Mouse (Mus musculus) mouse embryonic stem cell (cell line): ENCODE measurements around the gene Ssbp3.

Experiments
- in situ Hi-C, 2 experiments: fragments of 300-500 bp; cut with MboI; formaldehyde crosslinking; loops; 1 replicate in 1 of 2; 3 replicates in 1 of 2; pipeline ENCODE4 v1.14.3; 2019 to 2020; ENCODE audit warnings: low sequenced_read_pairs in 2 of 2, low pct_unique_long_range_greater_than_20kb in 1 of 2, mixed read lengths in 1 of 2; ENCODE audit not compliant: unreplicated experiment in 1 of 2

Ssbp3 gene

DNA sequence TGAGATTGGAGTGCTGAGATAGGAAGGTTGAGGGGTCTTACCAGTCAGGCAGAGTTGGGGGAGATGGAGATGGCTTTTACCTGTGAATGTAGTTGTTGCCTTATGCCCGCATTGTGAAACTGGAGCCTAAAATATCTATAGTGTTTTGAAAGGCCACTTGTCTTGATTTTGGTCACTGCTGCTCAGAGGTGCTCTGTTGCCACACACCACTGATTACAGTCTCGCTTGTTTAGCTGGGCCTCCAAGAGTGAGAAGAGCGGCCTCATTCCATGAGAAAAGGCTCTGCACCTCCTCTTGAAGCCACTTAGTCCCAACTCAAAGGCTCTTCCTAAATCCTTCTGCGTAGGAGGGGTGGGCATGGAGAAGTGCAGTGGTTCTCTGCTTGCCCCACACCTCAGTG is 40.3 kb downstream of the Ssbp3 start:
- in situ Hi-C loops: no loop called here

DNA sequence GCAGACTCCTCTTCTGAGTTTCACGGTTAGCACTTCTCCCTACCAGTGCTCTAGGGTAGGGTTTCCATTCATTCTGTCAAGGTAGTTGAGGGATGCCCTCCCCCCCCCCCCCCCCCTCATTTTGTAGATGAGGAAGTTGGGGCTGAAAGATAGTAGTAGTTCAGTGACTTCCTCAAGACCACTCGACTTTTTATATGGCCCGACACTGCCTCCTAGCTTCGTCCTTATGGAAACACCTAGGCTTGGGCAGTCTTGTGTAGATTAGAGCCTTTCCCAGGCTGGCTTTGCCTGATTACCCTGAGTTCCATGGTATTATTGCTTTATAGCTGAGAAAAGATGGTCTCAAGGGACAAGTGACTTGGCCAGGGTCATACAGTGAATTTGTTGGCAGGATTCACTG is 41.0 kb downstream of the Ssbp3 start:
- in situ Hi-C loops: no loop called here

DNA sequence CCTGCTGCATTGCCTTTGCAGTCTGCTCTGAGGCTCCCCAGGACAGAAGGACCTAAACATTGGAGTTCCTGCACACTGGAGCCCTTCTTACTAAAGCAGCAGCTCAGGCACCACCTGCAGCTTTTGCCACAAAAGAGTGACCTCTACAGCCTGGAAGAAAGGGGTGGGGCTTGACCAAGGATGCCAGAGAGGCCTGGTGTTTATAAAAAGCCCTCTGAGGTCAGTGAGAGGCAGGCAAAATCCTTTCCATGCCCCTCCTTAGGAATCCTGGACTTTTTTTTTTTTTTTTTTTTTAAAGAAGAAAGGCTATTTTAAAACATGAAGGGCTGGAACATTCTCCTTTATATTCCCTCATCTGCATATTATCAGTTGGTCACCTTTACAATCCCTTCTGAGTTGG is 42.7 kb downstream of the Ssbp3 start:
- in situ Hi-C loops: no loop called here

DNA sequence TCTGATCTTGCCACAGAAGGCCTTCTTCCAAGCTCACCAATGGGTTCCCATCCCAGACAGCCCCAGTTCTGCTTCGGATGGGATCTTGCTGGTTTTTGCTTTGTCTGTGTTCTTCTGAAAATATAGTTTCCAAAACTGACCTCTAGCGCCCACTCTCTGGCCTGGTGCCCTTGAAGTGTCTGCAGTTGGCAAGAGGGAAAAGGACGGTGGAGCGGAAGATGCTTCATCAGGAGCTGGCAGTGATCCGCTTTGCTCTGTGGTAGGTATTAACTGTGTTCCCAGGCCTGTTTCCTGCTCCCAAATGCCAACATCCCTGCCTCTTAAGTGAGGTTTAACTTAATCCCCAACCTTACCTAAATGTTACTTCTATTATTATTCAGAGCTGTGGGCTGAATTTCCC is 43.3 kb downstream of the Ssbp3 start:
- in situ Hi-C loops: no loop called here

DNA sequence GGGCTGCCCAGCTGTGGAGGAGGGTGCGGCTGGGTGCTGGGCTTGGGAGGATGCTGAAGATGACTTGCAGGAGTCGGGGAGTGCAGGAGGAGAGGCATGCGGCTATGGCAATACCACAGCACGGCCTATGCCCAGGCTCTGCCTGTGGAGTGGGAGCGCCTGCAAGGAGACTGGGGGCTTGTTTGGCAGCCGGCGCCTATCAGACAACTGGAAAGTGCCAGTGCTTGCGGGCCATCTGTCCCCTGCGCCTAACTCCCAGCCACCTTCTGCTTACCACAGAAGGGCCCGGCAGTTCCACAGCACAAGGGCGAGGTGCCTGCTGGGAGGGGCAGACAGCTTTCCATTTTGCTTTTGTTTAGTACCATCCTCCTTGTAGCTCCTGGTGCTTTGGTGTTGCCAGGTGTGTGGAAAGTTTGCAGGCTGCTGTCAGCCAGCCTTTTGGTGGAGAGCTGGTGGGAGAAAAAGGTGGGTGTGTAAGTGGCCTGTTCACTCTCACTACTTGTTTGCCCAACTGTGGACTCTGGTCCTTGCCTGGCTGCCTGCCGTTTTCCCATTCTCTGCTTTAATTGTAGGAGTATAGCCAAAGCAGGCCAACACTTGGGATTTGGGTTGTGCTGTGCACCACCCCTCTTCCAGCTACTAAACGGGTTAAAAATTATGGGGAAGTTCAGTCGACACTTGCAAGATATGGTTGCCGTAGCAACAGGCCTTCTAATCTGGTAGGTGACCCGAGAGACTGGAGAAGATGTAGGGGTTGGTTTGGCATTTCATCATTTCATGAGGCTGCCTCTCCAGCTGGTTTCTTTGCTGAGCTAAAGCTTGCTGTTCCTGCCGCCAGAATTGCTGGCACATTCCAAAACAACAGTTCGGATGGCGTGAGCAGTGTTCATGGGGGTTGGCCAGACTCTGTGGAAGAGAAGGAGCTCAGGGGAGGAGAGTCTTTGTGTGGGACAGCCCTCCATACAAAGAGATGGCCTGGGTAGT is 45.5 kb downstream of the Ssbp3 start:
- in situ Hi-C loops: no loop called here

DNA sequence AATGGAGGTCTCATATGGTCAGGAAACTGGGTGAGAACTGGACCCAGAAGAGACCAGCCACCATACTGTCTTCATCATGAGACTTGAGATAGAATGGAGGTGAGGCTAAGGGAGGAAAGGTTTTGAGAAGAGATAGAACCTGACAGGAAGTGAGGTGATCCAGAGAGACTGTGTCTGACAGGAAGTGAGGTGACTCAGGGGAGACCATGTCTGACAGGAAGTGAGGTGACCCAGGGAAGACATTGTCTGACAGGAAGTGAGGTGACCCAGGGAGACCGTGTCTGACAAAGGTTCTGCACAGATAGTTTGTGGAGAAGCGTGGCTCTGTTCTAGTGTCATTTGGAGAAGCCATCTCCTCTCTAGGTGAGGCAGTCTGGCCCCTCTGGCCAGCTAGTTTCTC is 47.6 kb downstream of the Ssbp3 start:
- in situ Hi-C loops: no loop called here

DNA sequence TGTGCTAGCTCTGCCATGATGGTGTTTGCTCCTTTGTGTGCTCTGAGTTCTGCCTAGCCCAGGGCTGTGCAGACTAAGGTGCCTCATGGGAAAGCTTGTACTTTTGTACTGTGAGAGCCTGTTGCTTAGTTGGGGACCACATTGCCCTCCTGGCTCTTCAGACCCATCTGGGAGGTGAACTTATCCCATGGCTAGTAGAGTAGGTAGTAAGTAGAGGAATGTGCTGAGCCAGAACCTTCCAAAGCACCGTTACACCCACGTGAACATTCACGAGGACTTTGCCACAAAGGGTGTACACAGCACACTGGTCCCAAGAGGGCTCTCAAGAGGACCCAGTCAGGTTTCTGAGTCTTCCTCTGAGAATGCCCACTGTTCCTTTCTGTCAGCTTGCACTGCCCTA is 48.1 kb downstream of the Ssbp3 start:
- in situ Hi-C loops: no loop called here

DNA sequence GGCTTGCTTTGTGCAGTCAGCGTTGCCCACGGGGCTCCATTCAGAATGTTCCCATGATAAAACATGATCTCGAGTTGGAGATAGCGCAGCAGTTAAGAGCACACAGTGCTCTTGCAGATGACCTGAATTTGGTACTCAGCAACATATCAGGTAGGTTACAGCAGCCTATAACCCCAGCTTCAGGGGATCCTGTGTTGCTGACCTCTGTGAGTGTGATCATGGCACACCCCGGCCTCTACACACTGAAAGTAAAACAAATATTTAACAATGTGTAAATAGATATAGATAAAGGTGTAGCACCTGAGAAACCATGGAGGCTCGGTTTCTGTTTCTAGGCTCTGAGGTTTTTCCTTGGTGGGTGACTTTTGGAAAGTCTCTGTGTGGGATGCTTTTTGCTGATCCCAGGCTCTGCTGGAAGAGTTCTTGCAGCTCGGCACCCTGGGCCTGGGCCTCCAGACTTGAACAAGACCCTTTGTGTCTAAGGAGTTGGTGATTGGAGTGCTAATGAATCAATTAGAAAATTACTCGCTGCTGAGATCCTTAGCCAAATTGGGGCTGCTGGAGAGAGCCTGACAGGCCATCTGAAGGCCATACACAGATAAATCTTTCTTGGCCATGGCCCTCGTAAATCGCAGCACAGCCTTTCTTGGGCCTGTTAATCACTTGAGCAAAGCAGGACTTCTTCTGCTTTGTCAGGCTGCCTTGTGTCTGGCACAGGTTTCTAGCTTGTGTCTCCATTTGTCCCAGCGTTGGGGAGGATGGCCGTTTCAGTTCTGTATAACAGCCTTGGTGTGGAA is 49.2 kb downstream of the Ssbp3 start:
- in situ Hi-C loops: no loop called here

DNA sequence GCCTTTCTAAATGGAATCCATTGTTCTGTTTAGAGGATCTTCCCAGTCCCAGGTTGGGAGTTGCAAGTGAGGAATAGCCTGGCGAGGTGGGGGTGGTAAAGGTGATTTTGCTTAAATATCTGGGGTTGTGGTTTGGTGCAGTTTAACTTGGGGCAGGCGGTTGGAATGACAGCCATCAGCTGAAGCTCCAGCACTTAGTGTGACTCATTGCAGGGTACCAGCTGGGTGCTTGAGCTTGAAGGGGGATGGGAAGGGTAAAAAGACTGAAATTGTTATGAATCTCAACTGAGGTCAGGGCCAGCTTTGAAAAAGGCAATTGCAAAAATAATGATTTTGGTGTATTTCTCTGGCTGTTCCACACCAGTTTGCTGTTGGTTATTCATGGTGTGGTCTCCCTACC is 50.0 kb downstream of the Ssbp3 start:
- in situ Hi-C loops: no loop called here

DNA sequence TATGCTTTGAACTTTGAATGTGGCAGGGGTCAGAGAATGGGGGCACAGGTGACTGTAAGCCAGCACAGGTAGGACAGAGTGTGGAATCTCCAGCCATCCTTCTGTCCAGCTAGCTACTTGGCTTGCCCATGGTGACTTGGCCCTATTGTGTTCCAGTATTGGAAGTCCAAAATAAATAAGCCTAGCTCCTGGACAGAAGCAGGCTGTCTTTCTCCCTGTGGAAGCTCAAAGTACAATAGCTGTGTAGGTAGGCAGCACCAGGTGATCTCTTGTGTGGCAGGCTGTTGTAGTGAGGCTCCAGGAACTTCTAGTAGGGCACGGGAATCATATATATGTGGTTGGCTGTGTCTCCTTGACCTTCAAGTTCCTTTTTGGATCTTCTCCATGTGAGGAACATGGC is 50.8 kb downstream of the Ssbp3 start:
- in situ Hi-C loops: no loop called here

DNA sequence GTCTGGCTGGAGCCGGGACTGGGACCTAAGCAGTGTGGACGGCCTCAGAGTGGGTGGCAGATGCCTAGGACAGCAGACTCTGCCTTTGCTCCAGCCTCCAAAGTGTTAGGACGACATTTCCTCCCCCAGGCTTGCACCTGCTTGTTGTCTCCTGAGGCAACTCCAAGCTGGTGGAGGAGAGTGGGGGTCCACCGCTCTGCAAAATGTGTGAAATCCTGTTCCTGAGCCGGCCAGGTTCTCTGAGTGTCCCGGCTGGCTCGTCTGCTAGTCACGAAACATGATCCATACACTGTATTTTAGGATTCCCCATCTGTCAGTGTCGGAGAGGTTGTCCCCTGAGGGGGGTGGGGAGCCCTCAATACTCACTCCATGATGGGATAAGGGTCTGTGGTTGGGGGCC is 53.9 kb downstream of the Ssbp3 start:
- in situ Hi-C loops: no loop called here

DNA sequence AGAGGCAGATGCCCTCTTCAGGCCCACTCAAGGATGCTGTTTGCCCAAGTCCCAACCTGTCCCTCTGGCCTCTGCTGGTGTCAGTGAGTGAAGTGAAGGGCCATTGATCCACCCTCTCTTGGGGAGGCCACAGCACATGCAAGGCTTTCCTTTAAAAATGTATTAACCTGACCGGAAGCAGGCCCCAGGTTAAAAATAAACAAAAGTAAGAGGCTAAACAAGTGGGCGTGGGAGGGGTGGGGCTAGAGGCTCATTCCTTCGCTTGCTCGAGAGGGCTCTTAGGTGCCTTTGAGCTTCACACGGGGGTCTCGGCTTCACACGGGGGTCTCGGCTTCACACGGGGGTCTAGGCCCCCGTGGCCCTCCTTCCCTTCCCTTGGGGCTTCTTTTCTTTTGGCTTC is 54.5 kb downstream of the Ssbp3 start:
- in situ Hi-C loops: no loop called here

DNA sequence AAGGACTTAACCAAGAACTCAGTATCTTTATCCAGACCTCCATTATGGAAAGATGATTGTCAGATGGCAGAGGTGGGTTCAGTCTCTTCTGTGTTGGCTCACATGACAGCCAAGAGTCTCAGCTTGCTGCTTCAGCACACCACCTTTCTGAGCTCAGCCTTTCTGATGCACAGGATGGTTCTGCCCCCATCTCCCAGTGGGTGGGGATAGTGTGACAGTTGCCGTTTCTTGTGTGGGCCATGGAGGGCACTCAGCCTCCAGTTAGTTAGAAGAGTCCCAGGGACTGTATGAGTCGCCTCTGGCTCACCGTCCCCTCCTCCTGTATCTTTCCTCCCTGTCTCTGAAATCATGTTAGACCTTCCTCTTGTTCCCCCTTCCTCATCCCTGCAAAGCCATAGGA is 55.9 kb downstream of the Ssbp3 start:
- in situ Hi-C loops: no loop called here

DNA sequence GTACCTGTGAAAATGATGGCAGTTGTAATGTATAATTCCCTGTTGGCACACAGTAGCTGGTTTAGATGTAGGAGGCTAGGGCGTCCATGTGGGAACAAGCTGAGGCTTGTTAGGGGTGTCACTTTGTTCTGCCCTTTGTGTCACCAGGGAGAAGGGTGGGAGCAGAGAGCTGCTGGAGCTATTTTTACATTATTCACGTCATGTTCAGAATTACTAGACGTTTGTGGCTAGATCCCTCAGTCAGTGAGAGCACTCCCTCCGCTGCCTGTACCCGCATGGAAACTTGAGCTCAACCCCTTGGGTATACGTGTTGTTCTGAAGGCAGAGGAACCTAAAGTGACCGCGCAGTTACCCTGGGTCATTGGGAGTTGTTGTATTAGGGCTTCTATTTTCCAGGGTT is 58.4 kb downstream of the Ssbp3 start:
- in situ Hi-C loops: no loop called here

DNA sequence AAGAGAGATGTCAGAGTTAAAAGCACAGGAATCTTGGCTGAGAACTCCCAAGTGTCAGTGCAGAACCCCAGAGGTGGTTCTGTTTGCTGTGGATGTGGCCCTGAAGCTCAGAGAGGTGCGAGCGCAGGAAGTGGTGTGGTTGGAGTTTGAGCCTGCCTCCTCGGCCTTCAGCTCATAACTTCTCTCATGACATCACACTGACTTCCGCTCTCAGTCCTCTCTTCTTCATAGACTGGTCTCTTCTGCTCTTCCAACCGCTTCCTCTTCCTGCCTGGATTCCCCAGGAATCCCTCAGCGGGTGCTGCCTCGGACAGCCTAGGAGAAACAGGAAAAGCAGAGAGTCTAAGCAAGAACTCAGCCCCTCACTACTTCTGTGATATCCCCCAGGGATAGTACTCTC is 60.3 kb downstream of the Ssbp3 start:
- in situ Hi-C loops: no loop called here

DNA sequence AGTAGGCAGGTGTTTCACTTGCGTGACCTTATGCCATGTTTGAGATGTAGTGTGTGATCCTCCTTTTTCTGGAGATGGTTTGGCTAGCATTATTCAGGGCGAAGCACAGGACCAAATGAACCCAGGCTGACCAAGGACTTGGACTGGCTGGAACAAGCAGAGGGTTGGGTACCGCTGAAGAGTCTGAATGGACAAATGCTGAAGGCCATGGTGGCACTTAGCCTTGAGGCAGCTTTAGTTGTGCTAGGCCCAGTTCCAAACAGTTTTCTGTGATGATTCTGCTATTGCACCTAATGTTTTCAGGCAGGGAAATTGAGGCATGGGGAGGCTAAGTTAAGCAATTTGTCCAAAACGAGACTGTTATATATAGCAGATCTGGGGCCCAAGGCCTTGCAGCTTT is 61.6 kb downstream of the Ssbp3 start:
- in situ Hi-C loops: no loop called here

DNA sequence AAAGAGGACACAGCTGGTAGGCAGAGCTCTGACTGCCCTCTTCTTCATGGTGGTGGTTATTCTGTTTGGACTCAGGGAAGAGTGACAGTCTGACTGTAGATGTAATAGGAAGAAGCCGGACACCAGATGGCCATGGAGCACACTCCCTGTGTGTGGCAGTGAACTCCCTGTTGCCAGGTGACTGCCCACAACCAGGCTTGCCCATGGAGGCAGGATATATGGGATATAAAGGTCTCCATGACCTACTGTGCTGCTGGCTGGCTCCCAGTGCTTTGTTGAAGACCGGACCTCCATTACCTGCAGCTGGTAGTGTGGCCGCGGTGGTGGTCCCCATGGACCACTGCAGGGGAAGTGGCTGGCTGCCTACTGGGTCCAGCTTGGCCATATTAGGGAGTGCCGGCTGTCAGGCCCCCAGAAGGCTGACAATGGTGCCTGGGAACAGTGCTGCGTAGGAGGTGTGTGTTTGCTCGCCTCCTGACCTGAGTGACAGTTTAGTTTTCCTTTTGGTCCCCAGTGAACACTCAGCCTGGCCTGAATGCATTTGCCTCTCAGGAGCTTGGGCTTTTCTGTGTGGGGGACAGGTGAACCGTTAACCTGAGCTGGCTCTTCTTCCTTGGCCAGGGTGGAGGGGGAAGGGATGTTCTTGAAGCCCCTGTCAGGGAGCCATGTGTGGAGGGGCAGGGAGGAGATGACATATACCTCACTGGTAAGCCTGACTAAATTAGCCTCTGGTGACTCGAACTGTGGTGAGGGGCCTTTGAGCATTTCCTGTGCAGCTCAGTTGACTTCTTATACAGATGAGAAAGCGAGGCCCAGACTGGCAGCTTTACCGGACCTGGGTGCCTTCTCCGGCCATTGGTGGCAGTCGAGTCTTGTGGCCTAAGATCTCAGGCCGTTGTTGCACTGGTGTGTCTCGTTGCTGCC is 62.2 kb downstream of the Ssbp3 start:
- in situ Hi-C loops: no loop called here

DNA sequence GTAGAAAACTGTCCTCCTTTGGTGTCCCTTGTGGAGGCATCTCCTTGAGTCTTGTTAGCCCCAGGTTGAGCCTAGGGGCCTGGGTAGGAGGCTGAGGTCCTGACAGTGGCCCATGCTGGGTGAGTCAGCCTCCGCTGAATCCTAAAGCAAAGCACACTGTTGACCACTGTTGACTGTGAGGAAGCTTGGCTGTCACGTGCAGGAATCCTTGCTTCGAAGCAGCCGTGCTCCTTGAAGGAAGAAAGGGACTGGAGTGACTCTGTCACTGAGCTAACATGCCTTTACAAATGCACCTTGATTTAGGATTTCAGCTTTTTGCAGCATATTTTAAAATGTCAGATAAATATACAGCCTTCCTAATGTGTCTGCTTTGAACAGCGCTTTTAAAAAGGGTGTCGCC is 64.8 kb downstream of the Ssbp3 start:
- in situ Hi-C loops: no loop called here

DNA sequence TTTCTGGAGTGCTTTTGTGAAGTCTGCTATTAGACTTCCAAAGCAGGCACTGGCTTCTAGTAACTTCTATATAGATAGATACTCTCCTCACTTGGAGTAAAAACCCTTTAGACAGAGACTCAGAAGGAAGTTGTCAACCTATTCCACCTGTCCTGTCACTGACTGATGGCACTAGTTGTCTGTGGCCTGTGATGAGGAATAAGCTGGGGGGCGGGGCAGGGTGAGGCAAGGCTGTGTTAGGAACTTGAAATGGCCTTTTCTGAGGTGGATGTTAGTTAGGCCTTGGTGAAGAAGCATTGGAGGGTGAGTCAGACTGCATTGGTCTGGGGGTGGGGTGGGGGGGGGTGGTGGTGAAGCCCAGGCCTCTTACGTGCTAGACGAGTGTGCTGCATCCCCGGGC is 65.4 kb downstream of the Ssbp3 start:
- in situ Hi-C loops: no loop called here
